Mouse (Mus musculus) kidney, adult 18-20 months (tissue): ENCODE measurements around the gene Tbc1d8.

ENCODE experiments used
- DNase-seq: peaks from one replicate; pipeline ENCODE4 v3.0.0; 2021

Tbc1d8 gene

DNA sequence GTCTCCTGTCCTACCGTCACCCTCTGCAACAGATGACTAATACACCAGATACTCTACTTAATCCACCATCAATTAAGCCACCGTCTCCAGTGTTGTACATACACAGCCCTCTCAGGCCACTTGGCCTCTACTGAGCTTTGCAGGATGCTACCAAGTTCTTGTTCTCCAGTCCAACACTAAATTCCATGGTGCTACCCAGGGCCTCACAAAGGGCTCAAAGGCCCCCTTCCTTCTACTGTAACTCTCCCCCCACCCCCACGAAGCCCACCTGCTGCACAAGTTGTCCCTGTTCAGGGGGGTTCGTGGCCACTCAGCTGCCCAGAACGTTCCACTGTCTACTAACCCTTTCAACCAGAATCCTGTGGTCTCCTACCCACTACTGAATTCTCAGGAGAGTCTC, 1.5 kb downstream of the Tbc1d8 start:
- no peak for DNase-seq

DNA sequence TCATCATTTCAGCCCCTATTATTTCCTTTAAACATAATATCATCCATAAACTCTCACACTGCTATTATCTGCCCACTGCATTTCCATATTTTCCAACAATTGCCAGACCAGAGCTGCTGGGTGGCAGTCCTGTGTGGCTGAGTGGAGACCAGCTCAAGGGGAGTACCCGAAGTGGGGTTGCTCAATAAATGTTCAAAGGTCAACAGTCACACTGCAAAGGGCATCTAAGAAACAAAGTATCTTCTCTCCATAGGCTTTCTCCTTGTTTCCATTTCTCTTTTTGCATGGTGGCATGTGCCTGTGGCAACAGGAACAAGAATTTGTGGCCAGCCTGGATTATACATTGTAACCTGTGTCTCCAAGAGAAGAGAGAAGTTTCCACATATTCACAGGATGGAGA, 2.2 kb downstream of the Tbc1d8 start:
- DNase-seq = no peak

DNA sequence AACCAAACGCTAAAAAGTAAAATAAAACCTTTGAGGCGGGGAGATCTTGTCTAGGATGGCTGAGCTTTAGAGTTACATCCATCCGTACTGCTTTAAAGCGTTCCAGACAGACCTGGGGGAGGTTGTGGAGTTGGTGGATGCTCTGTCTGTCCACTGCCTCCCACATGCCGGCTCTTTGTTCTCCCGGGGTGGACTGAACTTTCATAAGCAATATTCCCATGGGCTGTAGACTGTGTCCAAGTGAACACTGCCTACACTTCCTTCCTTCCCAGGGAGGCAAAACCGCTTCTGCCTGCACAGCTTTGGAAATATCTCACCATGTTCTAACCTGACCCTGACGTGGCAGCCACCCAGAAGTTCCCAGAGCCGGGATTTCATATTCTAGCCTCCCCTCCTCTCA, 4.0 kb downstream of the Tbc1d8 start:
- no peak for DNase-seq

DNA sequence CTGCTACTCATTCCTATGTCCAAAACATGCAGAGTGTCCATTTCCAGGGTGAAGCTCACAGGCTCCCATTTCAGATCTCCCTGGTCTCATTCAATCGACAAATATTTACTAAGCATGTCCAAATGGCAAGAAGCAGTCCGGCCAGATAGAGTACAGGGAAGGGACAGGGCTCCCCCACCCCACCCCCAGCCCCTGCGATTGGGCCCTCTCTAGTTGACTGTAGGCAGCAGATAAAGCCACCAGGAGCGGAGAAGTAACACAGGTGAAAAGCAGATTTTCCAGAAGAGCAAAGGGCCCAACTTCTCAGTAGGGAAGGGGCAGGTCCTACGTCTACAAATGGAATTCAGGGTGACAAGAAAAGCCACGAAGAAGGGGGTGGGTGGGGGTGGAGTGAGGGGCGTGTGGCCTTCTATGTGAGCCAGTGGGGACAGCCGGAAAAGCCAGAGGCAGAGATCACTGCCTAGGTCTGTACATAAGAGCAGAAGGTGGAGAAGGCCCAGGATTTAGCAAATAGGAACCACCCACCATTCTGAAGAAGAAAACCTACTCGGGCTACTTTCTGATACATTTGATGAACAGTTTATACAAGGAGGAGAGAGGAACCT, 7.2 kb downstream of the Tbc1d8 start:
- no peak for DNase-seq

DNA sequence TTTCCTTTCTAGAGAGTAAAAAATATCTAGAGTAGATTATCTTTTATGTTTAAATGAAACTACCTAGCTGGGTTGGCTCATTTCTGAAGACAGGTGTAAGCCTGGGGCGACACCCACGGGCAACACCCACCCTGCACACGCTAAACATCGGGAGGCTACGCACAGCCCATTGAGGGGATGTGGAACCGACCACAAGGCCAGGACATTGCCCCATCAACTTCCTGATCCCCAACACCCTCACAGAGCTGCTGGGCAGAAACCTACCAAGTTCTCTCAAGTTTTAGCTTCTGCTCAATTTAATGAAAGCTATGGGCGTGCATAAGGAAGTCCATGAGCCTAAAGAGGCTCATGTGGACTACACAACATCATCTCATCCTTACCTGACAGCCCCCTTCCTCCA, 9.6 kb downstream of the Tbc1d8 start:
- DNase-seq = no peak

DNA sequence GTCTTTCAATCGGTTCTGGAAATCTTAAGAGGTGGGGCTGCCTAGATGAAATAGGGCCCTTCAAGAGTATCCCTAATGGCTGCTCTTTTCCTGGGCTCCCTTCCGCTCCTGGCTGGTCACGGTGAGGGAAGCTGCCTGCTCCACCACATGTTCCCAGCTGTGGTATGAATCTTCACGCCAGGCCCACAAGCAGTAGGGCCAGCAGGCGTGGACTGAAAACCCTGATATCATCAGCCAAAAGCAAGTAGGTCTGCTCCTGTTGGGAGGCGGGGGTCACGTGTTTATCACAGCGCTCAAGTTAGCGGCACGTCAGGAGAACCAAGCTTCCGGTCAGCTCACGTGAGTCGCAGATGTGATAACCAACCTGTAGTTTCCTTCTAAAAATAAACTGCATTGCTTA, 12.0 kb downstream of the Tbc1d8 start:
- DNase-seq = no peak

DNA sequence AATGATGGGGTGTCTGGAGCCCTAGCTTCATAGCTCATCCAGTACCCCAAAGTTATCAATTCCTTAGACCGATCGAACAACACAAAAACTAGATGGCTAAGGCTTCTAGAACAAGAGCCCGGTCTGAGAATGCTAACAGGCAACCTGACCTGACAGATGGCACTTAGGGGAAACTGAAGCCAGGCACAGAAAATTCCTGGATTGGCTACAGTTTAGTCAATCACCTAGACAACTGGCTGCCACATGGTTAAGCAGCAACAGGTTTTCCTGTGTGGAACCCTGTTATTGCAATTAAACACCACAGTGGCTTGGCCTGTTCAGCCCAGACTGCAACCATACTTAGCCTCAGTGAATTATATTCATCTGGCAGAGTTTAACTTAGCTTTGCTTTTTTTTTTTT, 13.8 kb downstream of the Tbc1d8 start:
- DNase-seq = no peak

DNA sequence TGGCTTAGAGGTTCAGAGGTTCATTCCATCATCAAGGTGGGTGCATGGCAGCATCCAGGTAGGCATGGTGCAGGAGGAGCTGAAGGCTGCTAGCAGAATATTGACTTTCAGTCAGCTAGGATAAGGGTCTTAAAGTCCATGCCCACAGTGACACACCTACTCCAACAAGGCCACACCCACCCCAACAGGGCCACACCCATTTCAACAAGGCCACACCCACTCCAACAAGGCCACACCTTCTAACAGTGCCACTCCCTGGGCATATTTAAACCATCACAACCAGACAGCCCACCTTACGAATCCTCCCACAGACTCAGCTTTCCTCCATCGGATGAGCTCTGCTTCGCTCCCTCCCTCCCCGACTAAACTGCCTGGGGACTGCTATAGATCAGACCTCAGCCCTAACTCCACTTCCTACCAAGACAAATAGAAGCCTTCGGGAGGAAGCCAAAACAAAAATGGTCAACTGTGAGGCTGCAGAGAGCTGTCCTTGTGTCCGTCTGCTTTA, 15.6 kb downstream of the Tbc1d8 start:
- DNase-seq = no peak

DNA sequence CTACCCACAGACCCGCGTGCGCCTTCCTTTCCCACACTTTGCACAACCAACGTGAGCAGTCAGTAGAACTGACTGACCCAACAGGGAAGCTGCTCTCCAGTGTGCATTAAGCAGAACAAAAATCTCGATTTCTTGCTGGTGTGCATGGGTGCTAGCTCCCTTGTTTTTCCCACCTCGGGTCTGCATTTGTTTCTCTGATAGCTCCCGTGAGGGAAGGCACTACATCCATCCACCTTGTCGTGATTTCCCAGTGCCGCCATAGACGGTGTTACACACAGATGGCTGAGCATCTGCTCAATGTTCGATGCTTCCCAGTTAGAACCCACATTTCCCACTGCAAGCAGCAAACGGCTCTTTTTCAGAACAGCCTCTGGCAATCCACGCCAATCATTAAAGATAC, 16.5 kb downstream of the Tbc1d8 start:
- DNase-seq = no peak

DNA sequence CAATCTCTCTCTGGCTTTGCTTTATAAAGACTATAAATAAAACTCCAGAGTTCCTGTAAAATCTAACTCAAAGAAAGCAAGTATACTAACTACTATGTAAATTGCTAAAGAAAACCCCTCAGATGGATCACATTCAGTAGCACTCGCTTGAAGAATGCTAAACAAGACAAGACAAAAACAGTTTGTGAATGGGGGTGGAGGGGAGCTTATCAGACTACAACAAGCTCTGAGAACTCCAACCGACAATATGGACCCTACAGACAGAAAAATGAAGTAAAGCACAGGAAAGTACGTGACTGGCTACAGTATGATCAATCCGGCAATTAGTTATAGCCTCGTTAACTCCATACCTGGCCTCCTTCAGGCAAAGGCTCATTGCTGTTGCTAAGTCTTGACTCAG, 18.1 kb downstream of the Tbc1d8 start:
- no peak for DNase-seq

DNA sequence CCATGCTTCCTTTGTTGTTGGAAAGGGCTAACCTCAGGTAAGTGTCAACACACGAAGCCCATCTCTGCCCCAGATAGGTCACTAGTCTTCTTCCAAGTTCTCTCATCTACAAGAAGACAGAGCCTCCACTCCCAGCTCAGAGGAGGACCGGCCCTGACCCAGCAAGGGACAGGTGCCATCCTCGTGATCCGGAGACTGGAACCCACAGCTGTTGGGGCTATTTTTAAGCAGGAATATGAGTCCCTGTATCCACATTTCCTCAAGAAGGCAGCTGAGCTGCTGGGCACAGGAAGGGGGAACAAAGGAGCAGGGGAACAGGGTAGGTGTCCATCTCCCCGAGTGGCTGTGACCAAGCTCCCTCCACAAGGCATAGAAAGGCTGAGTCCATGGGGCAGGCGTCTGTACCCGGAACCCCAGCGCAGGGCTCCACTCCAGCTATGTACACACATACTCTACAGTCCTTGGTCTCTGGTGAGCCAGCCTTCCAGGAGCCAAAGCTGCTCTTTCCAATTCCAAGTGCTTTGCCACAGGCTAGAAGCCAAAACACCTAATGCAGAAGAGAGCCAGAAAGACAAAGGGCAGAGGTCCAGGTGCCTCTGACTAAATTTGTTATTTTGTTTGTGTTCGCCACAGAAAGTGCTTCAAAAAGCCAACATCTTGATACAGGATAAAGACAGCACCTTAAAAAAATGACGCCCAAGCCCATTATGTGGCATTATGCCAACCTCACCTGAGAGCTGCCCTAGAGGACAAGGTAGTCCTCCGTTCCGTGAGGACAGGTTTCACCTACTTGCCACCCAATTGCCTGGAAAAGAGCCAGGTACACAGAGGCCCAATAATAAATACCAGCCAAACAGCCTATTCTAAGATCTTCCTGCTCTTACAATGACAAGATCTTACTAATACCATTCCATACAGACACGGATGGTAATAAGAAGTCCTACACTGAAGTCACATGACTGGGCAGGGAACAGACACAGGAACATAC, 20.4 kb downstream of the Tbc1d8 start:
- DNase-seq = peak; percentile 29

DNA sequence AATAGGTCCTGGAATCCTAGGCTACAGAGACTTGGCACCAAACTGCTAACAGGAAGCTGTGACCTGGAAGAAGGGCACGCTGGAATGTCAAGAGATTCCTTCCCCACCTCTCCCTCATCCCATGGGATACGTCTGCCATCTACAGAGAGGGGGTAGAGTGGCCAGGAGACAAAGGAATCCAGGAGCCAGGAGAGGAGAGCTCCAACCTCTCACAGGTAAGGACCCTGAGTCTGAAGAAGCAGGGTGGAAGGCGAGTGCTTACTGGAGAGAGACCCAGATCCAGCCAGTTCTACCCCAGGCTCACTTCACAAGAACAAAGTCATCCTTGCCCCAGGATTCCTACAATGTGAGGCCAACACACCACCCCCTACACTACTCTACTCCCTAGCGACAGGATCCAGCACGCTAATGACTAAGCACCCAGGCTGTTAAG, 22.1 kb downstream of the Tbc1d8 start:
- no peak for DNase-seq

DNA sequence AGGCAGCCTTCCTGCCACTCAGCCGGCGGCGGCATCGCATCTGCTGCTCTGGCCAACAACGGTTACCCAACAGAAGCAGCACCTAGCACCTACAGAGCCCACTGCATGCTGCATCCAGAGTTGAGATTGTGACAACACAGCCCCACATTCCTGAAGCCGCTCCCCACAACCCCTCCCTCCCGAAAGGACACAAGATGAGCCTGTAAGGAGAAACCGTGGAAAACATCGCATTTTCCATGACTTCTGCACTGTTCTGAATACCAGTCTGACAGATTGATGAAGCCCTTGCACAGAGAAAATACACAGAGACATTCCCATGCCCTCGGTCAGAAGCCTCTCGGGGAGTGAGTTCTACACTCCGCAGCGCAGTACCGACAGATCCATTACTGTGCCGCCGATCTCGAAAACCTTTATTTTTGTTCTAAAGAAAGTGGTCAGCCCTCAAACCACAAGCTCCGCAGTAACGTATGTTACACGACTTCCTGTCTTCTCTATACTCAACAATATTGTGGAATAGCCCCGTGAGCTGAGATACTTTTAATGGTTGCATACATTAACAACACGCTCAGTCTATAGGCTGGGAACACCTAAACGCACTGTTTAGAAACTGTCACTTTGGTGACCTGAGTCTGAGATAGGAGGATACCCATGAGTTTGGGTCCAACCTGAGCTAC, 23.1 kb downstream of the Tbc1d8 start:
- no peak for DNase-seq

DNA sequence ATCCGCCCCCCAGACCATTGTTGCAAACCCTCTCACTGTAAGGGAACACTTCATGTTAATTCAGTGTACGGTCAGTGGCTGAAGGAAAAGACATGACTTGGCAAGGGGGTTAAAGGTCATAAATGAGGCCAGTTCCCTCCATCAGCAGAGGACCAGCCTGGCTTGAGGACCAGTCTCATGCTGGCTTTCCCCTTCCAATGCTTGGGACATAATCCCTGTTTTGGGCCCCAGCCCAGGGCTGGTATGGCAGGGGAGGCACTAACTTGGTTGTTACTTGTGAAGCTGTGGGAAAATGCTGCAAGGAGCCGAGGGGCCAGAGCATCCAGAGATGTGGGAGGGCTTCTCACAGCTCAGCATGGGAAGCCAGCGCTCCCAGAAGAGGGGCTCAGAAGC, 23.8 kb downstream of the Tbc1d8 start:
- no peak for DNase-seq

DNA sequence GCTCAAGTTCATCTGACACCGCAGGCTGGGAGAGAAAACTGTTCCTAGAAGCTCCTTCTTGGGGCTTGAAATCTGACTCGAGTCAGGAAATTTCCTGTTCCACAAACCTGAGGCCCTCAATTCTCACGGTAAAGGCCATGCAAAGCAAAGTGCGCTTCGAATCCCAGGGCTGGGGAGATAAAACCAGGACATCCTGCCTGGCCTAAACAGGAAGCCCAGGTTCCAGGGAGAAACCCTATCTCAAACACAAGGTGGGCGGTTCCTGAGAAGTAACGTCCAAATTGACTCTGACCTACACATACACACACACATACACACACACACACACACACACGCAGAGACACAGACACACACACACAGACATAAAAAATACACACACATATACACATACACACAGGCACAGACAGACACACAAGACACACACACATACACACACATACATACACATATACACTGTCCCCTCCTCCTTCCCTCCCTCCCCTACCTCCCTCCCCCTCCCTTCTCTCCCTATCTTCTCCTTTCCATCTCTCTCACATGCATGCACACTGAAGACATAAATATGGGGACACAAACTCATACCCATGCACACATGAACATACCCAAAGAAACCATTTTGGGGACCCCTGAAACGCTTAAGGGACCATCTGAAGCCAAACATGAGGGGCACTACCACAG, 24.3 kb downstream of the Tbc1d8 start:
- DNase-seq = no peak

DNA sequence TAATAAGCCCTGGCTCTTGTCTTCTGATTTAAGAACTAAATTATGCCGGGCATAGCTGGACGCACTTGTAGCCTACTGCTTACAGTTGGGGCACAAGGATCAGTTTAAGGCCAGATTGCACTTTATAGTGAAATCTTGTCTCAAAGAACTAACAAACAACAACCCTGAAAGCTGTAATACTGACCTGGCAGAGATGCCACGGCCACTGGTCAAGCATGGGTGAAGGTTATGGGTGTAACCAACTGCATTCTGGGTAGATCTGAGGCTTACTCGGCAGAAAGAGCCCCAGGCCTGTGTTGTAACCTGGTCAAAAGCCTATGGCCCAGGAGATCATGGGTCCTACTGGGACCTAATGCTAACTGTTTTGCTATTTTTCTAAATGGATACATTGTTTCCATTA, 26.4 kb downstream of the Tbc1d8 start:
- no peak for DNase-seq

DNA sequence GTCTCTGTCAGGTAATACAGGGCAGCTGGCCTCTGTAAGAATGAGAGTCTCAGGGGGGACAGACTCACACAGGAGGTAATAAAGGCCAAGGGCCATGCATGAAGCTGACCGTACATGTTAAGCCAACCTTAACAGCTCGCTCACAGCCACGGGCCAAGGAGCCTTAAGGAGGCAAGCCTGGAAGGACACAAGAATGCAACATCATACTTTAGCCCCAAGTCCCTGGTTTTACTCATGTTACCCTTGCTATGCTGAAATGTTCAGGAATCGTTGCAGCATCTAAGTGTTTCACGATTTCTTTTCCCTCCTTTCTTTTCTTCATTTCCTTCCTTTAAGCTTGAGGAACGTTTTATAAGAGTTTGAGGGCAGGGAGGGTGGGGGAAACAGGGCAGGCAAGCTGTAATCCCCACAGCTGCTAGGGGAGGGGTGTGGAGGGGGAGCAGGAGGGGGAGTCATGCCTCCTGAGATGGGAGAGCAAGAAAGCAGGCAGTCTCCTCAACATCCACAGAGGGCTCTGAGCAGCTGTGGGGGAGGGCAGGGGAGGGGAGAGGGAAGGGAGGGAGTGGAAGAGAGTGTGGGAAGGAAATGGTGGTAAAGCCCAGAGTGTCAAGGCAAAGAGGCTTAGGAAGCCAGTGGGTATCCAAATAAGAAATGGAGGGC, 28.4 kb downstream of the Tbc1d8 start:
- DNase-seq = no peak

DNA sequence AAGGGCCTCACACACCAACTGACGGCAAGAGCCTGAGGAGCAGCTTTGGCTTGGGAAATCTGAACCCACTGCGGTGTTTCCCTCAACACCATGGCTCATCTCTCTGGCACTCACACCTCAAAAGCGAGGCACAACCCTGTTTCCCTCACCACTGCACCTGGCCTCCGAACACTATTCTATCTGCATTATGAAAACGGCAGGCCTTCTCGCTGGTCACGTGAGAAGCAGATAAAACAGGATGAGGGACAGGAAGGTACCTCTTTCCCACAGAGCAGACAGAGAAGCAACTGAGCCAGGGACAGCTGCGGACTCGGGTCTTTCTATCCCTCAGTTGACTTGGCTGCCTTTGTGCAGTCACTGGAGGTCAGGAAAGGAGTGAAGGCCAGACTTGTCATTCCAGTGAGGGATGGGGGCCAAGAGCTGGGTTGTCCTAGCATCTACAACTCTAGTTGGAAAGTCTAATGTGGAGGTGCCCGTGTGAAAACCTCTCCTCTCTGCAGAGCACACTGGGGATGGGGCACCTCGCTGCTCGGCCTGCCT, 29.2 kb downstream of the Tbc1d8 start:
- no peak for DNase-seq

DNA sequence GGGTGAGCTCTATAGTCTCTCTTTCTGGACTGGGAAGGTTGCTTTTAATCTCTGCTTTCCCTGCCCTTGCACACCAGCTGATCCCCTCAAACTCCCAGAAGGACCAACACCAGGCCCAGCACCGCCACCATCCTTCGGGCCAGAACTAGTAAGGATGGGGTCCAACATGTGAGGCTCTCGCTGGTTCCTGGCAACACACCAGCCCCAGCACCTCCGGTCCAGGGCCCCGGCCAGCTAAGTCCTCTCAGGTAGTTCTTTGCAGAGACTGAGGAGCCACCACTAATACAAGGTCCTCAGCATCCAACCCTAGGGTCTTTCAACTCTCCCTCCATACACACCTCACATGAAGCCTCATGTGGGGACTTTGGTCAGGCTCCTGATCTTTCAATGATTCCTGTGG, 29.7 kb downstream of the Tbc1d8 start:
- DNase-seq = no peak

DNA sequence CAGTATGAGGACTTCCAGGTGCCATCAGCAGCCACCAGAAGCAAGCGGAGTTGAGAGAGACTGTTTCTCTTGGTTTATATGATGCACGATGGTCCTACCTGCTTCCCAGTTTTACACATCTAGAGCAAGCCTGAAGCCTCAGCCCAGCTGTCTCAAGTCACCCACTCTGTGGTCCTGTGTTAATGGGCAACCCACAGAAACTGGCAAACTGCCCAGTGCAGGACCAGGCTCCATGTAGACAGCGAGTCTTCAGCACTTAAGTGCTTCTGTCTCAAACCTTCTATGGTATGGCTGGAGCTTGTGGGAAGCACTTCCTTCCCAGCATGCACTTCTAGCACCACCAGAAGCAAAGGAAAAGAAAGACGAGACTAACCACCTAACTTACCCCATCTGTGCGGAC, 30.3 kb downstream of the Tbc1d8 start:
- no peak for DNase-seq

DNA sequence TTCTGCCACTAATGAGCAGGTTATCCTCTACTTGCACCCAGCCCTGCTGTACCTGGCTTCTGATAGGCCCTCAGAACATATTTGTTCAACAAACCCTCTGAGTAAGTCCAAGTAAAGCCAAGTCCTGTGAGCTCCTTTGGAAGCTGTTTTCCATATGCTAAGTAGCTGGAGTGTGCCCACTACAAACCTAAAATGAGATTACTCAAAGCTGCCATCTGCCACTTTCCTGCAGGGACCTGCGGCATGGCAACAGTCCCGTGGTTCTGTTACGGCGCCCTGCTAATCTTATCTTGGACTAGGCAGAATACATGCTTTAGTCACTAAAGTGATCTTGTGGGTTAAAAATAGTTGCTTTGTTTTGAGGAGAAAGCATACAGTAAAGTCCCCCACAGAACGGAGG, 32.4 kb downstream of the Tbc1d8 start:
- no peak for DNase-seq
